Mouse (Mus musculus) liver, embryonic 14.5 days (tissue): ENCODE measurements at regions not wholly inside any gene's neighbourhood (a gene's known extent, or its start where the extent isn't known, plus 50 kb on each side); places are given as distances from the start of the nearest gene placed in this dataset.

Source experiments
- CTCF ChIP-seq: IDR thresholded peaks from 2 replicates; pipeline ENCODE4 v1.5.1; 2016; ENCODE audit warnings: antibody characterized with exemption, low read depth, control low read depth
- EP300 ChIP-seq: IDR thresholded peaks from 2 replicates; pipeline ENCODE4 v1.6.1; 2016; ENCODE audit warnings: antibody characterized with exemption, low read depth

DNA sequence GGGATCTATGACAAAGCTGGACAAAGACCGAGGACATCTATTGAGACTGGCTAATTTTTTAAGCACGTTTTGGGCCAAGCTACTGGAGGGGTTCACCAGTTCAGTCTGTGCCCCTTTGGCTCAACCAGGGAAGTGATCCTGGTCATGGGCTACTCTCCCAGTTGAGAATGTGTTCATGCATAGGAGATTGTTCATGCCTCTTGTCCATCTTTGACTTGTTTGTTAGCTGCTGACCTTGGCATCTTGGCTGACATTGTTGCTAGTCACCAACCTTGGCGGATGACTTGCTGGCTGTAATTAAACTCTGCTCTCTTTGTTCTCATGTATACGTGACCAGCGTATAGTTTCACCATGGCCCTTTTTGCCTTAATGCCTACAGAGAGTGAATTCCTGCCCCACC lies 686.2 kb upstream of the Vstm2b start:
- TF ChIP-seq CTCF = no peak
- TF ChIP-seq EP300 = no peak
